Mouse (Mus musculus): ENCODE measurements around the gene Nfe2l2. TPM values are rescaled to one million over a fixed set of nuclear protein-coding genes. Genes with fewer than 3 reads are reported as not detected.

The Nfe2l2 gene
- polyA plus RNA-seq, 1 experiment from 2014 or later: 71.7 TPM

DNA sequence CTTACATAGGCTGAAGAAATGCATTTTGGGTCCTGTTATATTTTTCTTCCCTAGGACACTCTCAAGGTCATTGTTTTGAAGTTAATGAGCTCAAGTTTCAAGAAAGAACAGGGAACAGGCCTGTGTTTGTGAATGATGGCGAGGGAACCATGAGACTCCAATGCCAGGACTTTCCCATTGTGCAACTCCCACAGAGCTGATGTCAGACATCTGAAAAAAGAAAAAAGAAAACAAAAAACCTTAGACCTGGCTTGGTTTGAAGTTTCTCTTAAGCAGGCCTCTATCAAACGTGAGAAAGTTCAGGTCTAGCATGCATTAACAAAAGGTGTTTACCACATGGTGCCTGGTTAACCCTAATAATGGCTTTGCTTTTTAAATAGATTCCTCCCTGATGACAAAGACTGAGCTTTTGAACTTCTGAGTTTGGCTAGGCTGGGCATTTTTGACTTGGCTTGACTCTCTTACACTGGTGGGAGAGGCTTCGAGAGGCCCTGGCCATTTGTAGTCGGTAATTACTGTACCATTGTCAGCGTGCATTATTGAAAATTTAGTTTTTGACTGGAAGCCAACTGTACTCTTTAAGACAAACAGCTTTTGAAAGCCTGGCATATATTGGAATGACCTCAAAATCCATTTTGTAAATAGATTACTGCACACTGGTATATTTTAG lies 29.9 kb upstream of the Nfe2l2 start:
- 71% methylated on average over 5 of the region's 5 CpGs for WGBS
- no peaks in the 10 kb centered on the region for H3K36me3 ChIP-seq (ENCODE audit: control insufficient read depth, insufficient read depth, low read length)
- no peaks in the 10 kb centered on the region for H3K4me1 ChIP-seq (replicated peaks; ENCODE audit: control insufficient read depth, insufficient read depth, low read length)
- ATAC-seq (replicated peaks; ENCODE audit: low FRiP score, low TSS enrichment, low read depth): no peak
- no peak overlapping the region for H3K9ac ChIP-seq (ENCODE audit: low read length)
- H3K4me2 ChIP-seq (ENCODE audit: low read length): no peak overlapping the region
- H3K27ac ChIP-seq (ENCODE audit: low read depth): no peak overlapping the region
- no peaks in the 10 kb centered on the region for H3K9me3 ChIP-seq (ENCODE audit: control insufficient read depth, low read length)
- H3K27me3 ChIP-seq (replicated peaks; ENCODE audit: control insufficient read depth, insufficient read depth, low read length): no peaks in the 10 kb centered on the region
- no peak for DNase-seq (ENCODE audit: low spot score)
- H3K4me3 ChIP-seq (ENCODE audit: low read depth, low read length): no peak overlapping the region

DNA sequence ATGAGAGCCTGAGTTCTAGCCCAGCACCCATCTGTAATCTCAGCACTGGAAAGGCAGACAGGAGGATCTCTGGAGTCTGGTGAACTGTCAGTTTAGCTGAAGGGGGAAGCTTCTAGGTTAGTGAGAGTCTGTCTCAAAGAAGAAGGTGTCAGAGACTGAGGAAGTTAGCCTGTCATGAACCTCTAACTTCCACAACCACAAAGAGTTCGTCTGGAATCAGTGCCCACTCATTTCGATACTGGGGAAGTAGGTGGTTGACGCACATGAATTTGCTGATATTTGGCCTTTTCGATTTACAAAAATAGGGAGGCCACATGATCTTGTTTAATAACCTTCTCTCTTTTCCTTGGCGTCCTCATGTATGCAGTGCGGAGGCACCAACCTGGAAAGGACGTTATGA lies 28.7 kb upstream of the Nfe2l2 start:
- WGBS: 92% methylated on average over 7 of the region's 7 CpGs
- no peak overlapping the region for H3K4me3 ChIP-seq (ENCODE audit: low read depth, low read length)

DNA sequence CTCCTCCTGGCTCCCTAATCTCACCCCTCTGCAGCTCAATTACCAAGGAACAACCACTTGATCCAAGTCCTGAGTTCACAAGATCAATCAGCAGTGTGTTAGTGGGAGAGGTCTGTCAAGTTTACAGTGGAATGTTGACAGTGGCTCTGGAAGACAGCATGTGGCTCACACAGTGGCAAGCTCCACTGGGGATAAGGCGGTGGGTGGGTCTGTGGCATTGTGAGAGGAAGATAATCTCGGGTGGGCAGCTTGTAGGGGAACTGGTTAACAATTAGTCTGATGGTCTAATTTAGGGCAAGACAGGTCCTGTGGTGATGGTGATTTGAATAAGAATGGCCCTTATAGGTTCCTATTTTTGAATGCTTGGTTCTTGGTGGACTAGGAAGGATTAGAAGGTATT lies 27.5 kb upstream of the Nfe2l2 start:
- WGBS: 64% methylated on average over 2 of the region's 2 CpGs
- H3K36me3 ChIP-seq (ENCODE audit: control insufficient read depth, insufficient read depth, low read length): no peaks in the 10 kb centered on the region
- ATAC-seq (replicated peaks; ENCODE audit: low FRiP score, low TSS enrichment, low read depth) (no peak), DNase-seq (ENCODE audit: low spot score) (no peak)
- H3K9me3 ChIP-seq (ENCODE audit: control insufficient read depth, low read length): no peaks in the 10 kb centered on the region
- H3K9ac ChIP-seq (ENCODE audit: low read length): no peak overlapping the region
- H3K27me3 ChIP-seq (replicated peaks; ENCODE audit: control insufficient read depth, insufficient read depth, low read length): no peaks in the 10 kb centered on the region
- H3K4me2 ChIP-seq (ENCODE audit: low read length): no peak overlapping the region
- no peak overlapping the region for H3K4me3 ChIP-seq (ENCODE audit: low read depth, low read length)
- no peaks in the 10 kb centered on the region for H3K4me1 ChIP-seq (replicated peaks; ENCODE audit: control insufficient read depth, insufficient read depth, low read length)
- no peak overlapping the region for H3K27ac ChIP-seq (ENCODE audit: low read depth)

More for the DNA sequence above, 28.7 kb upstream of the Nfe2l2 start:
- H3K4me1 ChIP-seq (replicated peaks; ENCODE audit: control insufficient read depth, insufficient read depth, low read length): no peaks in the 10 kb centered on the region
- H3K27ac ChIP-seq (ENCODE audit: low read depth): no peak overlapping the region
- no peak overlapping the region for H3K4me2 ChIP-seq (ENCODE audit: low read length)
- H3K9ac ChIP-seq (ENCODE audit: low read length): no peak overlapping the region
- ATAC-seq (replicated peaks; ENCODE audit: low FRiP score, low TSS enrichment, low read depth) (no peak), DNase-seq (ENCODE audit: low spot score) (no peak)
- H3K27me3 ChIP-seq (replicated peaks; ENCODE audit: control insufficient read depth, insufficient read depth, low read length): no peaks in the 10 kb centered on the region
- H3K9me3 ChIP-seq (ENCODE audit: control insufficient read depth, low read length): no peaks in the 10 kb centered on the region
- no peaks in the 10 kb centered on the region for H3K36me3 ChIP-seq (ENCODE audit: control insufficient read depth, insufficient read depth, low read length)

DNA sequence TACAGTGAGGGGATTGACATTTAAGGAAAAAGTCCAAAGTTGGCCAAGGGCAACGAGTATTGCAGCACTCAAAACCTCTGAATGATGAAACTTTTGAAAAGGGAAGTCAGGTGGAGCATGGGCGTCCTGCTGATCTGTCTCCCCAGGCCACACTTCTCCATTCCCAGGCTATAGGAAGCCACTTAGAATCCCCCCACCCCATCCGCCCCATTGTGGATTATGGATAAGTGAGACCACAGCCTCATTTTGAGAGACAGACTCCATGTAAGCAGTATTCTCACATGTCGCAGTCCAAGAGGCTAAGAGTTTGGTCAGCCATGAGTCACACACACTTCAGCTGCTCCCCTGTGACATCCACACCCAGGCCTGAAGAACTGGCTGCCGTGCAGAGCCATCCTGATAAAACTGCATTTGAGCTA lies 26.8 kb upstream of the Nfe2l2 start:
- no peaks in the 10 kb centered on the region for H3K4me1 ChIP-seq (replicated peaks; ENCODE audit: control insufficient read depth, insufficient read depth, low read length)
- no peak overlapping the region for H3K4me3 ChIP-seq (ENCODE audit: low read depth, low read length)
- ATAC-seq (replicated peaks; ENCODE audit: low FRiP score, low TSS enrichment, low read depth) (no peak), DNase-seq (ENCODE audit: low spot score) (no peak)
- H3K27me3 ChIP-seq (replicated peaks; ENCODE audit: control insufficient read depth, insufficient read depth, low read length): no peaks in the 10 kb centered on the region
- H3K9me3 ChIP-seq (ENCODE audit: control insufficient read depth, low read length): no peaks in the 10 kb centered on the region
- H3K9ac ChIP-seq (ENCODE audit: low read length): no peak overlapping the region
- no peak overlapping the region for H3K4me2 ChIP-seq (ENCODE audit: low read length)
- no peaks in the 10 kb centered on the region for H3K36me3 ChIP-seq (ENCODE audit: control insufficient read depth, insufficient read depth, low read length)
- WGBS: 74% methylated on average over 5 of the region's 5 CpGs
- no peak overlapping the region for H3K27ac ChIP-seq (ENCODE audit: low read depth)

DNA sequence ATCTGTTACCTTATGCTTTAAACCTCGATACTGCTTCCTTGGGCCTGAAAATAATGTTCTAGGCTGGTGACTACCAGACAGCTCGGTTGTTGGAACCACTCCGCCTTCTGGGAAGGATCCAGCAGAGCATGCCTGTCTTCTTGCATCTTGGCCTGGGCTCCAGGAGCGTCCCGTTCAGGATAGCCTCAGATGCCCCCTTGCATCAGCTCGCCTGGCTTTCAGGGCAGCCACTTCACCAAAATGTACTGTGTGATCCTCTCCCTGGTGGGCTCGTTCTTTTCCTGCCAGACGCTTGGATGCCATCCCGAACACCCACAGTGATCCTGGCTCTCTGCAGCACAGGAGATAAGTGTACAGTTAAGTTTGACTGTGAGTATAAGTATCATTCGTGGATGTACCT lies 25.6 kb upstream of the Nfe2l2 start:
- H3K9ac ChIP-seq (ENCODE audit: low read length): no peak overlapping the region
- H3K27ac ChIP-seq (ENCODE audit: low read depth): no peak overlapping the region
- ATAC-seq (replicated peaks; ENCODE audit: low FRiP score, low TSS enrichment, low read depth): no peak
- no peak overlapping the region for H3K4me2 ChIP-seq (ENCODE audit: low read length)
- no peak for DNase-seq (ENCODE audit: low spot score)
- H3K9me3 ChIP-seq (ENCODE audit: control insufficient read depth, low read length): no peaks in the 10 kb centered on the region
- no peak overlapping the region for H3K4me3 ChIP-seq (ENCODE audit: low read depth, low read length)
- H3K4me1 ChIP-seq (replicated peaks; ENCODE audit: control insufficient read depth, insufficient read depth, low read length): no peaks in the 10 kb centered on the region
- H3K27me3 ChIP-seq (replicated peaks; ENCODE audit: control insufficient read depth, insufficient read depth, low read length): no peaks in the 10 kb centered on the region
- 80% methylated on average over 10 of the region's 10 CpGs for WGBS
- no peaks in the 10 kb centered on the region for H3K36me3 ChIP-seq (ENCODE audit: control insufficient read depth, insufficient read depth, low read length)

DNA sequence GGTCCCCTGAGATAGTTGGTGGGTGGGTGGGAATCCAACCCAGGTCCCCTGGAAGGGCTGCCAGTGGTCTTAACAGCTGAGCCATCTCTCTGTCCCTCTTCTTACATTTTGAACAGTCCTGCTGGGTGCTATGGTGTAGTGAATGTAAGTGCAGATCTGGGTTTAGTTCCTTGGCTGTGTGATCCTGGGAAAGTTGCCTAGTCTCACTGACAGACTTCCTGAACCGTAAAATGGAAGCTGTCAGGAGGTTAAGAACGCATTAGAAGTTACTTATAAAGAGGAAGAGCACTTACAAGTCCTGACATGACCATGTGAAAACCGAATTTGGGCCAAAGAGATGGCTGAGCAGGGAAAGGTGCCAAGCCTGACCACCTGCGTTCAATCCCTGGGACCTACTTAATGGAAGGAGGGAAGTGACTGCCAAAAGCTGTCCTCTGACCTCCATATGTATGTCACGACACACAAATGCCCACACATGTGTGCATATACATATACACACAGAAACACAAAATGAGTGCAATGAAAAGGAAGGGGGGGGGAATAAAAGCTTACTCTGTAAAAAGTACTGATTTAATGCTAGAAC lies 20.5 kb upstream of the Nfe2l2 start:
- H3K27ac ChIP-seq (ENCODE audit: low read depth): no peak overlapping the region
- H3K27me3 ChIP-seq (replicated peaks; ENCODE audit: control insufficient read depth, insufficient read depth, low read length): no peaks in the 10 kb centered on the region
- H3K4me2 ChIP-seq (ENCODE audit: low read length): no peak overlapping the region
- DNase-seq (ENCODE audit: low spot score) (no peak), ATAC-seq (replicated peaks; ENCODE audit: low FRiP score, low TSS enrichment, low read depth) (no peak)
- H3K36me3 ChIP-seq (ENCODE audit: control insufficient read depth, insufficient read depth, low read length): no peaks in the 10 kb centered on the region
- H3K9me3 ChIP-seq (ENCODE audit: control insufficient read depth, low read length): no peaks in the 10 kb centered on the region
- no peaks in the 10 kb centered on the region for H3K4me1 ChIP-seq (replicated peaks; ENCODE audit: control insufficient read depth, insufficient read depth, low read length)
- no peak overlapping the region for H3K4me3 ChIP-seq (ENCODE audit: low read depth, low read length)
- H3K9ac ChIP-seq (ENCODE audit: low read length): no peak overlapping the region
- 71% methylated on average over 5 of the region's 5 CpGs for WGBS

DNA sequence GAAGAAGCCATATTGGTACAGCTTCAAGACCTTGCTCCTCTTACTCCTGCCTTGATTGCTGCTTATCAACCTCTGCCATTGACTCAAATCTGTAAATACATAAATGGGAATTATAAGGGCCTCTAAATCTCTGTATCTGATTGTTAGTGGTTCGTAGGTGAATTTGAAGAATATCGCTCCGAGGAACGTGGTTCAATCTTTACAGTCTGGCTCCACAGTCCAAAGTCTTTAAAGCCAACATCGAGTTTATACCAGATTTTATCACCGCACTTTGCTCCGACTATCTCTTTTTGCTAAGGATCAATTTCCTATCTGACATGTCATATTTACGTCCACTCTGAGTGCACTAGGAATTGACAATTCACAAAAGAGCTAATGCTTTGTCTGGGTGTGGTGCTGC lies 19.0 kb upstream of the Nfe2l2 start:
- DNase-seq (ENCODE audit: low spot score) (no peak), ATAC-seq (replicated peaks; ENCODE audit: low FRiP score, low TSS enrichment, low read depth) (no peak)
- WGBS: 79% methylated on average over 8 of the region's 8 CpGs
- Histone ChIP-seq H3K9ac (ENCODE audit: low read length) (no peak overlapping the region), H3K9me3 (ENCODE audit: control insufficient read depth, low read length) (no peaks in the 10 kb centered on the region), H3K27me3 (replicated peaks; ENCODE audit: control insufficient read depth, insufficient read depth, low read length) (no peaks in the 10 kb centered on the region), H3K4me1 (replicated peaks; ENCODE audit: control insufficient read depth, insufficient read depth, low read length) (no peaks in the 10 kb centered on the region), H3K4me2 (ENCODE audit: low read length) (no peak overlapping the region), H3K27ac (ENCODE audit: low read depth) (no peak overlapping the region), H3K36me3 (ENCODE audit: control insufficient read depth, insufficient read depth, low read length) (no peaks in the 10 kb centered on the region), H3K4me3 (ENCODE audit: low read depth, low read length) (no peak overlapping the region)

DNA sequence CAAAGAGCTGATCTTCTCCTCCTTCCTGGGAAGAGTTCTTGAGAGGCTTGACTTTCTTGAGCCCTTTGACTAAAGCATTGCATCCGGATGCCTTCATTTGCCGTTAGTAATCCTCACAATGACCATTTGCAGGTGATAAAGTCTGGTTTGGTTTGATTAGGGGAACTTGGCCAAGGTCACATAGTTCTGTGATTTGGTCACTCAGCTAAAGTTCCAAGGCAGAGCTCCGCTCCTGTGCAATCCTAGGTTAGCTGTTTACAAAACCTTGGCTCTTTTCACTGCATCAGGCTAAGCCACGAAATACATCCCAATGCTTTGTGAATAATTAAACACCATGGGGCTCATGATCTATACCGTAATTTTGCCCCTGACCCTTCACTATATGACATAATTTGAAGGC lies 18.5 kb upstream of the Nfe2l2 start:
- H3K4me2 ChIP-seq (ENCODE audit: low read length): no peak overlapping the region
- H3K27me3 ChIP-seq (replicated peaks; ENCODE audit: control insufficient read depth, insufficient read depth, low read length): no peaks in the 10 kb centered on the region
- 70% methylated on average over 5 of the region's 5 CpGs for WGBS
- no peak for DNase-seq (ENCODE audit: low spot score)
- no peaks in the 10 kb centered on the region for H3K4me1 ChIP-seq (replicated peaks; ENCODE audit: control insufficient read depth, insufficient read depth, low read length)
- H3K27ac ChIP-seq (ENCODE audit: low read depth): no peak overlapping the region
- H3K9me3 ChIP-seq (ENCODE audit: control insufficient read depth, low read length): no peaks in the 10 kb centered on the region
- ATAC-seq (replicated peaks; ENCODE audit: low FRiP score, low TSS enrichment, low read depth): no peak
- no peak overlapping the region for H3K4me3 ChIP-seq (ENCODE audit: low read depth, low read length)
- no peak overlapping the region for H3K9ac ChIP-seq (ENCODE audit: low read length)
- H3K36me3 ChIP-seq (ENCODE audit: control insufficient read depth, insufficient read depth, low read length): no peaks in the 10 kb centered on the region
